Mouse (Mus musculus) spleen, postnatal 4 days (tissue): ENCODE results near the gene Nmral1.
"Not testable (repeated sequence)": the region's sequence is repeated elsewhere in the genome, so short reads cannot be mapped to it uniquely, and the experiment has no call there.

Source experiments
- DNase-seq, 2 experiments: peaks; one replicate each; pipeline ENCODE4 v3.0.0; 2022; ENCODE audit warnings: low spot score in 2 of 2

Nmral1 gene

GRCm38 (mm10) chr16:4717866-4718265 lies 1.3 kb downstream of the Nmral1 start:
- no peak for DNase-seq

GRCm38 (mm10) chr16:4713861-4714710 lies 5.1 kb downstream of the Nmral1 start:
- DNase-seq = no peak

GRCm38 (mm10) chr16:4711173-4711572 lies 8.0 kb downstream of the Nmral1 start:
- DNase-seq = no peak

GRCm38 (mm10) chr16:4705541-4705940 lies 13.6 kb downstream of the Nmral1 start:
- DNase-seq = no peak

GRCm38 (mm10) chr16:4702646-4703045 lies 16.5 kb downstream of the Nmral1 start:
- no peak for DNase-seq

GRCm38 (mm10) chr16:4701211-4701610 lies 17.9 kb downstream of the Nmral1 start:
- DNase-seq = no peak

- not testable (repeated sequence) for DNase-seq
These were observed 29.8 kb downstream of the Nmral1 start for GRCm38 (mm10) chr16:4689371-4689770.

GRCm38 (mm10) chr16:4684457-4684791 lies 34.7 kb downstream of the Nmral1 start:
- no peak for DNase-seq

- peak; percentile 98 to 100 for DNase-seq
These were observed 35.3 kb downstream of the Nmral1 start for GRCm38 (mm10) chr16:4683581-4684456.

GRCm38 (mm10) chr16:4683193-4683580 lies 36.0 kb downstream of the Nmral1 start:
- DNase-seq = no peak

- no peak for DNase-seq
These were observed 36.5 kb downstream of the Nmral1 start for GRCm38 (mm10) chr16:4682628-4683179.

GRCm38 (mm10) chr16:4680922-4681455 lies 38.2 kb downstream of the Nmral1 start:
- not testable (repeated sequence) for DNase-seq

- DNase-seq = peak; percentile 94
These were observed 39.8 kb downstream of the Nmral1 start, which contains the start of gene Coro7 for GRCm38 (mm10) chr16:4679121-4680018. Gene Coro7 (minus strand): TSS chr16:4679777.

- no peak for DNase-seq
These were observed 41.1 kb downstream of the Nmral1 start for GRCm38 (mm10) chr16:4678080-4678479.

GRCm38 (mm10) chr16:4676836-4677235 lies 42.3 kb downstream of the Nmral1 start:
- no peak for DNase-seq

GRCm38 (mm10) chr16:4674091-4674490 lies 45.1 kb downstream of the Nmral1 start:
- no peak for DNase-seq

- DNase-seq = no peak
These were observed 48.8 kb downstream of the Nmral1 start for GRCm38 (mm10) chr16:4670317-4670716.

- peak; percentile 82 to 94 for DNase-seq
These were observed 51.9 kb downstream of the Nmral1 start for GRCm38 (mm10) chr16:4667190-4667808.

- DNase-seq = no peak
These were observed 53.4 kb downstream of the Nmral1 start for GRCm38 (mm10) chr16:4665726-4666125.

GRCm38 (mm10) chr16:4663806-4664205 lies 55.4 kb downstream of the Nmral1 start:
- no peak for DNase-seq

GRCm38 (mm10) chr16:4661605-4662004 lies 57.6 kb downstream of the Nmral1 start:
- DNase-seq = no peak
